Mouse (Mus musculus): Measurements from ENCODE around the gene Hlcs.

DNA sequence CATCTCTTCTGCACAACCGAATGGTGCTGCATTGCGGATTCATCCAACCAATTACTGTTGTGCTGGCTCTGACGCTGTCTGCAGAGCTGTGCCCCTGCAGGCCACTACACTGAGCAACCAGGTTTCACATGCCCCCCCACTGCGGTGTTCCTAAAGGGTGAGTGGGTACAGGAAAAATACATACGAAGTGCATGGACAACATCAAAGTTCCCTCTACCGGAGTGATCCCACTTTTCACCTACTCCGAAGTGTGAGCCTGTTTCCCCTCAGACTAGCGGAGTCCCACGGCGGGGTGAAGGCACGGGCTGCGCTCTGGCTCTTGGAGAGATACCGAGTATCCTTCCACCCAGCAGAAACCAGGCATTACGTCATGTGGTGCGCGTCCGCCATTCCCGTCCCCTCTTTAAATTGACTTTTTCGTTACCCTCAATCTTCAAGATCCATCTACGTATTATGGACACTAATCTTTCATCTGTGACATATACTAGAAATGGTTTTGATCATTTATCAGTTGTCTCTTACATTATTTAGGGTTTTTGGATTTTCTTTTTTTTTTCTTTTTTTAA is 625 bp downstream of the Hlcs start:
- TF ChIP-seq CTCF (IDR thresholded peaks at IDR 0.05; ENCODE audit: low read depth, low read length) (no peak), POLR2A (IDR thresholded peaks at IDR 0.05; ENCODE audit: borderline replicate concordance, low read depth, low read length) (no peak)

Data from bone marrow macrophage, adult 2 months (primary cell).